Mouse (Mus musculus) thymus, adult 2 months (tissue): ENCODE results near the gene Apopt1. TPM values are rescaled to one million over a fixed set of nuclear protein-coding genes. Genes with fewer than 3 reads are reported as not detected.

Source experiments
- DNase-seq: peaks from one replicate; pipeline ENCODE4 v3.0.0; 2021
- H3K27ac ChIP-seq: fragments of 200-500 bp; 2 replicates; pipeline ENCODE4 v1.5.1; 2012; ENCODE audit warnings: low read length, control low read depth; ENCODE audit not compliant: control insufficient read depth, insufficient read depth
- H3K27me3 ChIP-seq: fragments of 200-500 bp; 2 replicates; pipeline ENCODE4 v1.6.1; 2012; ENCODE audit warnings: mild to moderate bottlenecking, low read length, moderate library complexity, mixed read lengths; ENCODE audit not compliant: control insufficient read depth, insufficient read depth
- H3K36me3 ChIP-seq: fragments of 200-500 bp; 2 replicates; pipeline ENCODE4 v1.6.1; 2012; ENCODE audit warnings: mild to moderate bottlenecking, low read length, moderate library complexity; ENCODE audit not compliant: control insufficient read depth, insufficient read depth
- H3K4me1 ChIP-seq: fragments of 200-500 bp; replicated peaks from 2 replicates; pipeline ENCODE4 v1.6.1; 2012; ENCODE audit warnings: low read length; ENCODE audit not compliant: control insufficient read depth, insufficient read depth
- H3K4me3 ChIP-seq: fragments of 200-500 bp; 2 replicates; pipeline ENCODE4 v1.5.1; 2012; ENCODE audit warnings: mild to moderate bottlenecking, low read length, control low read depth, moderate library complexity; ENCODE audit not compliant: control insufficient read depth, insufficient read depth
- CTCF ChIP-seq: fragments of 200-500 bp; IDR thresholded peaks from 2 replicates; pipeline ENCODE4 v1.5.1; 2012; ENCODE audit warnings: mild to moderate bottlenecking, control low read depth, low read length, moderate library complexity, borderline replicate concordance; ENCODE audit not compliant: control insufficient read depth, poor library complexity, insufficient read depth; ENCODE audit errors: extremely low read depth
- POLR2A ChIP-seq: fragments of 200-500 bp; IDR thresholded peaks from 2 replicates; pipeline ENCODE4 v1.6.1; 2012; ENCODE audit warnings: mild to moderate bottlenecking, low read length, control low read depth, moderate library complexity; ENCODE audit not compliant: control insufficient read depth, poor library complexity, insufficient read depth; ENCODE audit errors: extremely low read depth
- WGBS: fragments of 180-500 bp; shearing (Covaris S2); methylation state at CpG from one replicate; pipeline ENCODE4 v1.1.7; 2018; 5-methylcytosine and 5-hydroxymethylcytosine counted together
- polyA plus RNA-seq: library from polyadenylated mRNA; depleted of rRNA; stranded (reverse); fragments of >200 nt; gene quantifications from 2 replicates; pipeline ENCODE4 v1.2.3, GENCODE M21; 2012

Apopt1 gene
- polyA plus RNA-seq, 1 experiment = 32.3 TPM

- TF ChIP-seq CTCF (no peak), POLR2A (no peak)
- no peak overlapping the region; the same call in 1 of the 2 replicates for H3K27ac ChIP-seq
- no peak for DNase-seq
- H3K4me1 ChIP-seq = peaks cover 16% of the 10 kb centered on the region
- no peaks in the 10 kb centered on the region for H3K36me3 ChIP-seq
- no peaks in the 10 kb centered on the region for H3K27me3 ChIP-seq
- H3K4me3 ChIP-seq = peak overlapping the region; percentile 93
- WGBS = 67% methylated on average over 10 of the region's 10 CpGs
Observed at GRCm38 (mm10) chr12:111757561-111758325, 44.7 kb downstream of the Apopt1 start.

- Histone ChIP-seq H3K27ac (peak within 1 kb of the TSS; percentile 22; the same call in 1 of the 2 replicates), H3K36me3 (no peaks in the 10 kb centered on the region), H3K27me3 (no peaks in the 10 kb centered on the region), H3K4me3 (peak within 1 kb of the TSS; percentile 93), H3K4me1 (peaks cover 16% of the 10 kb centered on the region)
- under 1% methylated on average over 85 of the region's 85 CpGs for WGBS
- TF ChIP-seq CTCF (no peak), POLR2A (peak; percentile 73)
- peak; percentile 83 for DNase-seq
Observed at GRCm38 (mm10) chr12:111758381-111759175, 45.5 kb downstream of the Apopt1 start, which contains the start of gene Klc1. Gene Klc1 (plus strand): TSS chr12:111758849.

- 16% methylated on average over 35 of the region's 35 CpGs for WGBS
- TF ChIP-seq POLR2A = no peak
- no peak for TF ChIP-seq CTCF
Observed at GRCm38 (mm10) chr12:111759176-111760061, 46.4 kb downstream of the Apopt1 start.

GRCm38 (mm10) chr12:111760306-111760908, 47.3 kb downstream of the Apopt1 start:
- no peak for TF ChIP-seq CTCF
- TF ChIP-seq POLR2A = no peak
- WGBS = 90% methylated on average over 7 of the region's 7 CpGs
- H3K4me3 ChIP-seq = no peak overlapping the region

More at GRCm38 (mm10) chr12:111759176-111760061, 46.4 kb downstream of the Apopt1 start:
- peak overlapping the region; percentile 93 for H3K4me3 ChIP-seq
- H3K27me3 ChIP-seq = no peaks in the 10 kb centered on the region
- no peaks in the 10 kb centered on the region for H3K36me3 ChIP-seq
- no peak overlapping the region; the same call in 1 of the 2 replicates for H3K27ac ChIP-seq
- peak; percentile 40 for DNase-seq
- peaks cover 16% of the 10 kb centered on the region for H3K4me1 ChIP-seq

GRCm38 (mm10) chr12:111762620-111763280, 49.7 kb downstream of the Apopt1 start:
- H3K36me3 ChIP-seq = no peaks in the 10 kb centered on the region
- TF ChIP-seq POLR2A (no peak), CTCF (no peak)
- no peak overlapping the region for H3K27ac ChIP-seq
- no peak overlapping the region for H3K4me3 ChIP-seq
- H3K27me3 ChIP-seq = no peaks in the 10 kb centered on the region
- DNase-seq = no peak
- peaks cover 16% of the 10 kb centered on the region for H3K4me1 ChIP-seq
- WGBS = 97% methylated on average over 13 of the region's 13 CpGs

More at GRCm38 (mm10) chr12:111760306-111760908, 47.3 kb downstream of the Apopt1 start:
- Histone ChIP-seq H3K27me3 (no peaks in the 10 kb centered on the region), H3K27ac (no peak overlapping the region), H3K36me3 (no peaks in the 10 kb centered on the region), H3K4me1 (peaks cover 16% of the 10 kb centered on the region)
- DNase-seq = no peak
